Mouse (Mus musculus) duodenum, adult 2 months (tissue): ENCODE measurements around the gene Akr1b3. TPM values are rescaled to one million over a fixed set of nuclear protein-coding genes. Genes with fewer than 3 reads are reported as not detected.

Source experiments
- polyA plus RNA-seq: library from polyadenylated mRNA; depleted of rRNA; stranded (reverse); fragments of >200 nt; gene quantifications from 2 replicates; pipeline ENCODE4 v1.2.3, GENCODE M21; 2012; ENCODE audit warnings: low replicate concordance; rRNA removed

Akr1b3 gene
- polyA plus RNA-seq: 27.5 and 28.9 TPM in 2 replicates

GRCm38 (mm10) chr6:34316854-34317771 lies at the start of gene Akr1b3:
Akr1b3 (minus strand) TSS chr6:34317478.

GRCm38 (mm10) chr6:34353658-34354353 lies 36.5 kb upstream of the Akr1b3 start, which contains the start of gene Akr1b8:
Akr1b8 (plus strand) TSS chr6:34354119.

Other genes starting within 250 kb of the Akr1b3 start
- 2.7 and 4.8 TPM in 2 replicates for gene Slc35b4, start 140.4 kb downstream of the Akr1b3 start, polyA plus RNA-seq
- gene Akr1b8, start 36.6 kb upstream of the Akr1b3 start, polyA plus RNA-seq: 2.2 and 17.3 TPM in 2 replicates
- 4.8 and 9.3 TPM in 2 replicates for gene Akr1b10, start 66.7 kb upstream of the Akr1b3 start, polyA plus RNA-seq
- 14.0 and 37.1 TPM in 2 replicates for gene Akr1b7, start 94.9 kb upstream of the Akr1b3 start, polyA plus RNA-seq
- 10.4 and 14.7 TPM in 2 replicates for gene Bpgm, start 158.7 kb upstream of the Akr1b3 start, polyA plus RNA-seq